ENCODE assay signal across 14 mouse cellular contexts in the genomic region with DNA sequence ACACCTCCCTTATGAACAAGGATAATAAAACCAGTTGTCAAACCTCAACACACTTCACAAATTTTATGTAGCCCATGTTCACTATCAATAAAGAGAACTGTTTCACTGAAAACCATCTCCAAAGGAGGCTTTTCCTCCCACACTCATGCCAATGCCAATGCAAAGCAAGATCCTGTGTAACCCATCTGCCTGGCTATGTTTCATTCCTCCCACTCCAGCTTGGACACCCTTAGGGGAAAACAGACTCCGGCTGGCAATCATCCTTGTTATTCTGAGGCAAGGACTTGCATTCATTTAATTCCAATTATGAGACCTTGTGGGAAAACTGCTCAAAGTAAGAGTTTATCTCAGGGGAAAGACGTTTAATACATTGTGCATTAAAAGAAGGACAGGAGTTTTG.
A peak's percentile ranks its signal among the peaks of the same experiment; 100 is the strongest.
DNase-seq lines count a peak whose midpoint lies in the region; ATAC-seq lines count a peak whose summit lies in the region.
"Had no signal": no experiment of that assay in that cellular context is flagged by ENCODE, and none has a peak within 500 bp of the region (broad histone marks: within the 10 kb centered on the region; RNA-seq: fewer than 3 reads in every experiment).

No protein-coding gene starts in this region.

- peak; percentile 90 for ATAC-seq in frontal cortex, adult (ENCODE audit: low TSS enrichment)
- ATAC-seq: CD4-positive, CD25-positive, alpha-beta regulatory T cell, adult 4 months; forebrain, embryonic 13.5 days; intestine, postnatal 0 days had no signal

- DNase-seq in frontal cortex, postnatal 10 days (ENCODE audit: low spot score in 2 of 2): no peak
- peak; percentile 1 for DNase-seq in left cerebral cortex, adult 11 months (ENCODE audit: low spot score)
- DNase-seq in left cerebral cortex, postnatal 36 days (ENCODE audit: low spot score in 2 of 2): no peak
- peak; percentile 81 for DNase-seq in fat pad, adult 2 months (ENCODE audit: extremely low read depth, low read depth, low spot score)
- peak; percentile 7 for DNase-seq in layer of hippocampus, adult 9-11 months
- DNase-seq in embryo, embryonic 9.5 days (ENCODE audit: extremely low spot score): no peak
- DNase-seq: heart, postnatal 14 days; kidney, postnatal 25 days; lung, postnatal 14 days; thymus, postnatal 14 days had no signal

- intact Hi-C loops in left cerebral cortex, postnatal 36 days (cut with DNase I): no loop called here

Comparison
In these comparisons a context has a peak if more than half of its experiments do, and no peak if none do; other contexts are left out.
1. DNase-seq: peak in left cerebral cortex, adult 11 months (single experiment), fat pad, adult 2 months (single experiment) and layer of hippocampus, adult 9-11 months (single experiment); none in frontal cortex, postnatal 10 days (0 of 2), left cerebral cortex, postnatal 36 days (0 of 2) and embryo, embryonic 9.5 days (single experiment).